Mouse (Mus musculus): ENCODE results near the gene Hephl1. TPM values are rescaled to one million over a fixed set of nuclear protein-coding genes. Genes with fewer than 3 reads are reported as not detected.

Hephl1 gene
- polyA plus RNA-seq, 2 experiments, result 0.08 to 0.19 TPM

DNA sequence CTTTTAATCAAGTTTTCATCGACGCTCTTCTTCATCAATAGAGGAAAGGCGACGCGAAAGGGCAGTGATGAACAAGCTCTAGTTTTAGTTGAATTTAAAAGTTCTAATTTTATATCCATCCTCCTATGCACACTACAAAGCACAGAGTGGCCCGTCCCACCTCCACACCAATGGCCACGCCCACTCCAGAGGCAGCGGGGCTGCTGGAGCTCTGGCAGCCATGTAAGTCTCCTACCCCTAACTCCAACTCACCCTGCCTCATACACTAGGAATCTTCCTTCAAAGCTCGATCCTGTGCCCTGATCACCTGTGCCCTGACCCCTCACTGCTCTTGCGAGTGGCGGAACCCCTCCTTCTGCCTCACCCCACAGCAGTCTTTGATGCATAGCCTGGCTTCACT is 70.4 kb downstream of the Hephl1 start:
- Histone ChIP-seq H3K4me1 (ENCODE audit: control insufficient read depth, insufficient read depth, low read length) (peaks cover 13% of the 10 kb centered on the region), H3K36me3 (ENCODE audit: control insufficient read depth, insufficient read depth, low read length) (no peaks in the 10 kb centered on the region), H3K9me3 (ENCODE audit: control insufficient read depth, low read length) (no peaks in the 10 kb centered on the region), H3K27me3 (ENCODE audit: control insufficient read depth, insufficient read depth, low read length) (no peaks in the 10 kb centered on the region), H3K4me3 (replicated peaks; ENCODE audit: low read length) (no peak overlapping the region), H3K9ac (ENCODE audit: low read depth, low read length, severe bottlenecking) (no peak overlapping the region), H3K27ac (replicated peaks; ENCODE audit: low read depth, low read length) (no peak overlapping the region), H3K4me2 (replicated peaks; ENCODE audit: low read depth, low read length, severe bottlenecking) (no peak overlapping the region)
- ATAC-seq (ENCODE audit: low FRiP score, low read depth) (no peak), DNase-seq (ENCODE audit: low spot score) (no peak)
- no peak for TF ChIP-seq POLR2A (IDR thresholded peaks at IDR 0.05; ENCODE audit: borderline replicate concordance, extremely low read depth, insufficient read depth, insufficient read length)
- WGBS, result 88% methylated on average over 11 of the region's 11 CpGs

DNA sequence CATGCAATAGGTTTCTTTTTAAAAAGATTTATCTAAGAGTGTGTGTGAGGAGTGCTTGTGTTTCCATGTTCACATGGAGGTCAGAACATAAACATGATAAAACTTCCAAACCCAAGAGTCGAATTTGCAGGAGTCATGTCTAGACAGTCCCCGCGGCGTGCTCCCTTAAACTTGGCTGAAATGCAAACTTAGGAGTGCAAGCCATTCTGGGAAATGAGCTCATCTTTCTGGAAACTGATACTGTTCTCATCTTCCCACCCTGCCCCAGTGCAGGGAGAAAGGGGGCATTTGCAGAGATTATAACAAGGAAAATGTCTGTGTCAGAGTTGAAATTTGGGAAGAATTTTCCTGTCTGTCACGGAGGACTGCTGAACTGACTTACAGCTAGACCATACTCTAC is 72.1 kb downstream of the Hephl1 start:
- no peak for ATAC-seq (ENCODE audit: low FRiP score, low read depth)
- no peak overlapping the region for H3K9ac ChIP-seq (ENCODE audit: low read depth, low read length, severe bottlenecking)
- no peak overlapping the region for H3K4me2 ChIP-seq (replicated peaks; ENCODE audit: low read depth, low read length, severe bottlenecking)
- no peaks in the 10 kb centered on the region for H3K36me3 ChIP-seq (ENCODE audit: control insufficient read depth, insufficient read depth, low read length)
- no peaks in the 10 kb centered on the region for H3K27me3 ChIP-seq (ENCODE audit: control insufficient read depth, insufficient read depth, low read length)
- no peaks in the 10 kb centered on the region for H3K9me3 ChIP-seq (ENCODE audit: control insufficient read depth, low read length)
- no peak overlapping the region for H3K27ac ChIP-seq (replicated peaks; ENCODE audit: low read depth, low read length)
- WGBS, result 85% methylated on average over 5 of the region's 5 CpGs
- no peak for TF ChIP-seq POLR2A (IDR thresholded peaks at IDR 0.05; ENCODE audit: borderline replicate concordance, extremely low read depth, insufficient read depth, insufficient read length)
- no peak overlapping the region for H3K4me3 ChIP-seq (replicated peaks; ENCODE audit: low read length)
- no peak for DNase-seq (ENCODE audit: low spot score)
- peaks cover 6% of the 10 kb centered on the region for H3K4me1 ChIP-seq (ENCODE audit: control insufficient read depth, insufficient read depth, low read length)

- whole genome bisulfite sequencing, result 55% methylated on average over 3 of the region's 3 CpGs
- Histone ChIP-seq H3K9me3 (ENCODE audit: control insufficient read depth, low read length) (no peaks in the 10 kb centered on the region), H3K4me3 (replicated peaks; ENCODE audit: low read length) (no peak overlapping the region), H3K36me3 (ENCODE audit: control insufficient read depth, insufficient read depth, low read length) (no peaks in the 10 kb centered on the region), H3K4me1 (ENCODE audit: control insufficient read depth, insufficient read depth, low read length) (no peaks in the 10 kb centered on the region), H3K27ac (replicated peaks; ENCODE audit: low read depth, low read length) (no peak overlapping the region), H3K4me2 (replicated peaks; ENCODE audit: low read depth, low read length, severe bottlenecking) (no peak overlapping the region), H3K9ac (ENCODE audit: low read depth, low read length, severe bottlenecking) (no peak overlapping the region), H3K27me3 (ENCODE audit: control insufficient read depth, insufficient read depth, low read length) (no peaks in the 10 kb centered on the region)
- TF ChIP-seq POLR2A (IDR thresholded peaks at IDR 0.05; ENCODE audit: borderline replicate concordance, extremely low read depth, insufficient read depth, insufficient read length), result no peak
- no peak for DNase-seq (ENCODE audit: low spot score)
- no peak for ATAC-seq (ENCODE audit: low FRiP score, low read depth)
Measured at GRCm38 (mm10) chr9:15037704-15038103, 74.2 kb downstream of the Hephl1 start.

DNA sequence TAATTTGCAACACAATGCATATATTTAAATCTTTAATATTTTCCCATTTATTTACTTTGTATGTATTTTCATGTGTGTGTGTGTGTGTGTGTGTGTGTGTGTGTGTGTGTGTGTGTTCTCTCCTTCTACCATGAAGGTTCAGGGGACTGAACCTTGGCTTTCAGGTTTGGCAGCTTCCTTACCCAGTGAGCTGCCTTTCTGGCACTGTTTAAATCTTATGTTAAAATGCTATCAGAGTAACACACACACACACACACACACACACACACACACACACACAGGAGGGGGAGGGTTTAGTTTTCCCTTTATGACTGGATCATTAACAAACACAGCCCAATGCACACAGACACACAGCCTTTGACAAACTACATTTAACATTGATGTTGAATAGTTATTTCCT is 74.7 kb downstream of the Hephl1 start:
- H3K27me3 ChIP-seq (ENCODE audit: control insufficient read depth, insufficient read depth, low read length), result no peaks in the 10 kb centered on the region
- ATAC-seq (ENCODE audit: low FRiP score, low read depth), result no peak

DNA sequence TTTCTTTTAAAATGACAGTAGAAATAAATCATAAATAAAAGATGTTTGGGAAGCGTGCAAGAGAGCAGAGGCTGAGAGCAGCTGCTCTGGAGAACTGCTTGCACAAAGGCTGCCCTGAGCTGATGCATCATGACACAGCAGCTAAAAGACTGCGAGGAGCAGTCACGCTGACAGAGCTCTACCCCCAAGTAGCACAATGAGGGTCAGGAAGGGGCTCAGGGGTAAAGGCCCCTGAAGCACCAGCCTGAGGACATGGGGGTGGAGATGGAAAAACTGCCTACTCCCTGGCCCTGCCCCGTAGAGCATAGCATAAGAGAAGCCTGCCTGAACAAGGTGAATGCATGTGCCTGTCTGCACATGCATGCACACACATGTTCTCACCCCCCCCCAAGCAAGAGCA is 75.1 kb downstream of the Hephl1 start:
- 61% methylated on average over 4 of the region's 4 CpGs for WGBS

More for the DNA sequence above, 74.7 kb downstream of the Hephl1 start:
- Histone ChIP-seq H3K4me2 (replicated peaks; ENCODE audit: low read depth, low read length, severe bottlenecking) (no peak overlapping the region), H3K9ac (ENCODE audit: low read depth, low read length, severe bottlenecking) (no peak overlapping the region), H3K4me3 (replicated peaks; ENCODE audit: low read length) (no peak overlapping the region), H3K27ac (replicated peaks; ENCODE audit: low read depth, low read length) (no peak overlapping the region), H3K36me3 (ENCODE audit: control insufficient read depth, insufficient read depth, low read length) (no peaks in the 10 kb centered on the region), H3K4me1 (ENCODE audit: control insufficient read depth, insufficient read depth, low read length) (no peaks in the 10 kb centered on the region), H3K9me3 (ENCODE audit: control insufficient read depth, low read length) (no peaks in the 10 kb centered on the region)
- no peak for DNase-seq (ENCODE audit: low spot score)
- TF ChIP-seq POLR2A (IDR thresholded peaks at IDR 0.05; ENCODE audit: borderline replicate concordance, extremely low read depth, insufficient read depth, insufficient read length), result no peak

DNA sequence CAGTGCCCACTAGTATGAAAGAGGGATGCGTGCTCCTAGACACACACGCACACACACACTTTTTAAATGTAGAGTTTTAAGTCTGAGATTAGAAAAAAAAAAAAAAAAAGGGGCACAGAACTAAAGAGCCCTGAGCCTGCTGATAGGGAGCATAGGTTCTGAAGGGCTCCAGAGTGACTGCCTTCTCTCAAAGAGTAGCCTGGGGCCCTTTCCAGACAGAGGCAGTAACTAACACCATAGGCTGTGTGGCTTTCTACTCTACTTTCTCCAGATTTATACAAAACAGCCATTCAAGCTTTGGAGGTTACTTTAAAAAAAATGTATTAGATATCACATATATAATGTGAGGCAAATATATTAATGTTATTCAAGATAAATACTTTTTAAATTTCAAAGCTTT is 75.5 kb downstream of the Hephl1 start:
- no peak for TF ChIP-seq POLR2A (IDR thresholded peaks at IDR 0.05; ENCODE audit: borderline replicate concordance, extremely low read depth, insufficient read depth, insufficient read length)
- ATAC-seq (ENCODE audit: low FRiP score, low read depth) (no peak), DNase-seq (ENCODE audit: low spot score) (no peak)
- H3K9me3 ChIP-seq (ENCODE audit: control insufficient read depth, low read length), result no peaks in the 10 kb centered on the region
- no peak overlapping the region for H3K27ac ChIP-seq (replicated peaks; ENCODE audit: low read depth, low read length)
- no peaks in the 10 kb centered on the region for H3K36me3 ChIP-seq (ENCODE audit: control insufficient read depth, insufficient read depth, low read length)
- H3K4me1 ChIP-seq (ENCODE audit: control insufficient read depth, insufficient read depth, low read length), result no peaks in the 10 kb centered on the region
- no peaks in the 10 kb centered on the region for H3K27me3 ChIP-seq (ENCODE audit: control insufficient read depth, insufficient read depth, low read length)
- 95% methylated on average over 2 of the region's 2 CpGs for WGBS
- H3K4me2 ChIP-seq (replicated peaks; ENCODE audit: low read depth, low read length, severe bottlenecking), result no peak overlapping the region
- H3K9ac ChIP-seq (ENCODE audit: low read depth, low read length, severe bottlenecking), result no peak overlapping the region
- H3K4me3 ChIP-seq (replicated peaks; ENCODE audit: low read length), result no peak overlapping the region

More for the DNA sequence above, 75.1 kb downstream of the Hephl1 start:
- DNase-seq (ENCODE audit: low spot score) (no peak), ATAC-seq (ENCODE audit: low FRiP score, low read depth) (no peak)
- no peak overlapping the region for H3K9ac ChIP-seq (ENCODE audit: low read depth, low read length, severe bottlenecking)
- no peaks in the 10 kb centered on the region for H3K9me3 ChIP-seq (ENCODE audit: control insufficient read depth, low read length)
- no peaks in the 10 kb centered on the region for H3K27me3 ChIP-seq (ENCODE audit: control insufficient read depth, insufficient read depth, low read length)
- H3K4me1 ChIP-seq (ENCODE audit: control insufficient read depth, insufficient read depth, low read length), result no peaks in the 10 kb centered on the region
- H3K27ac ChIP-seq (replicated peaks; ENCODE audit: low read depth, low read length), result no peak overlapping the region
- H3K36me3 ChIP-seq (ENCODE audit: control insufficient read depth, insufficient read depth, low read length), result no peaks in the 10 kb centered on the region
- no peak overlapping the region for H3K4me2 ChIP-seq (replicated peaks; ENCODE audit: low read depth, low read length, severe bottlenecking)
- H3K4me3 ChIP-seq (replicated peaks; ENCODE audit: low read length), result no peak overlapping the region
- TF ChIP-seq POLR2A (IDR thresholded peaks at IDR 0.05; ENCODE audit: borderline replicate concordance, extremely low read depth, insufficient read depth, insufficient read length), result no peak
